Mouse (Mus musculus) heart, postnatal 0 days (tissue): Measurements from ENCODE around the gene Col6a2.

Experiments
- CTCF ChIP-seq: IDR thresholded peaks from 2 replicates; pipeline ENCODE4 v1.5.1; 2016; ENCODE audit warnings: antibody characterized with exemption, control low read depth, low read depth
- EP300 ChIP-seq: IDR thresholded peaks from 2 replicates; pipeline ENCODE4 v1.6.1; 2016; ENCODE audit warnings: antibody characterized with exemption, low read depth

DNA sequence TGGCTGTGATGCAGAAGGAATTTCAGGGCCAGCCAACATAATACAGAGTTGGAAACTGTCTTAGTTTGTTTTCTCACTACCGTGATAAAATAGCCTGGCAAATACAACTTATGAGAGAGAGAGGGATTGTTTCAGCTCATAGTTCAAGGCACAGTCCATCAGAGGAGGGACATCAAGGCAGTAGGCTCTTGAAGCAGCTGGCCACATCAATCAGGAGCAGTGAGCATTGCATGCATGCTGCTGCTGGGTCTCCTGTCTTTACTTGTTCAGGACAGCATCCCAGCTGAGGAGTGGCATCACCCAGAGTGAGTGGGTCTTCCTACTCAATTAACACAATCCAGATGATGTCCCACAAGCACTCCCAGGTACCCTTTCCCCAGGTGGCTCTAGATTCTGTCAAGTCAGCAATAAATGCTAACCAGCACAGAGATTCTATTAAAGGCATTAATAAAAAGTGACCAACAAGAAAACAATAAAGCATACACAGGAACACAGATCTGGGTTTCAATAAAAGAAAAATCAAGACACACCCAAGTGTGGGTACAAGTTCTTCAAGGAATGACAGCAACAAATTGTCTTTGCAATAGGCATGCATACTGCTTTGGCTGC lies 43.9 kb upstream of the Col6a2 start:
- TF ChIP-seq CTCF (no peak), EP300 (no peak)
